ENCODE assay signal across 17 mouse cellular contexts in genomic region chr7:118056300-118056699, GRCm38 (mm10). TPM values are rescaled to one million over a fixed set of nuclear protein-coding genes. Genes with fewer than 3 reads are reported as not detected.
DNase-seq lines count a peak whose midpoint lies in the region; ATAC-seq and TF ChIP-seq lines count a peak whose summit lies in the region.
"Had no signal": no experiment of that assay in that cellular context is flagged by ENCODE, and none has a peak within 500 bp of the region (broad histone marks: within the 10 kb centered on the region; RNA-seq: fewer than 3 reads in every experiment).

No protein-coding gene starts in this region.

- no peak for DNase-seq in forebrain, postnatal 0 days
- DNase-seq in liver, embryonic 14.5 days (ENCODE audit: low read depth in 3 of 3, low spot score in 3 of 3) = no peak
- peak; percentile 44 for DNase-seq in ES-CJ7 (ENCODE audit: low read depth, low spot score)
- no peak for DNase-seq in MN1 (ENCODE audit: low spot score)
- DNase-seq: cerebellum, adult 18-20 months; gastrocnemius, postnatal 36 days; kidney, adult 11 months; spleen, adult 18-20 months had no signal

- no peaks in the 10 kb centered on the region for H3K36me3 ChIP-seq in forebrain, postnatal 0 days (ENCODE audit: insufficient read depth)
- no peaks in the 10 kb centered on the region for H3K36me3 ChIP-seq in forebrain, embryonic 16.5 days (ENCODE audit: control insufficient read depth, insufficient read depth)
- no peaks in the 10 kb centered on the region for H3K36me3 ChIP-seq in liver, embryonic 14.5 days (replicated peaks; ENCODE audit: control insufficient read depth, insufficient read depth, low read depth)
- no peaks in the 10 kb centered on the region for H3K36me3 ChIP-seq in liver, embryonic 12.5 days
- H3K36me3 ChIP-seq: heart, embryonic 12.5 days; limb, embryonic 15.5 days; neural tube, embryonic 12.5 days had no signal

- TF ChIP-seq POLR2A in bone marrow macrophage, adult 2 months (IDR thresholded peaks at IDR 0.05; ENCODE audit: borderline replicate concordance, low read depth, low read length) = no peak

- no peak overlapping the region for H3K4me2 ChIP-seq in forebrain, postnatal 0 days (ENCODE audit: low read depth)
- H3K4me2 ChIP-seq in forebrain, embryonic 16.5 days (ENCODE audit: low read length) = no peak overlapping the region
- no peak overlapping the region for H3K4me2 ChIP-seq in liver, embryonic 14.5 days (ENCODE audit: low read depth)
- no peak overlapping the region for H3K4me2 ChIP-seq in liver, embryonic 12.5 days
- H3K4me2 ChIP-seq: forebrain, embryonic 13.5 days; heart, embryonic 12.5 days; limb, embryonic 15.5 days; neural tube, embryonic 12.5 days had no signal

- H3K27ac ChIP-seq in forebrain, postnatal 0 days (ENCODE audit: low read depth, low read length) = no peak overlapping the region
- H3K27ac ChIP-seq in forebrain, embryonic 16.5 days (ENCODE audit: low read length) = no peak overlapping the region
- H3K27ac ChIP-seq in liver, embryonic 14.5 days = no peak overlapping the region
- H3K27ac ChIP-seq in liver, embryonic 12.5 days = no peak overlapping the region
- no peak overlapping the region for H3K27ac ChIP-seq in bone marrow macrophage, adult 2 months (ENCODE audit: insufficient read depth, low read depth, low read length)
- H3K27ac ChIP-seq: forebrain, embryonic 13.5 days; limb, embryonic 15.5 days; neural tube, embryonic 12.5 days had no signal

- 85% methylated on average over 6 of the region's 6 CpGs for WGBS in forebrain, postnatal 0 days
- WGBS in forebrain, embryonic 16.5 days = 84% methylated on average over 6 of the region's 6 CpGs
- 67% methylated on average over 6 of the region's 6 CpGs for WGBS in liver, embryonic 14.5 days (ENCODE audit: insufficient replicate concordance)
- 62% methylated on average over 6 of the region's 6 CpGs for WGBS in liver, embryonic 12.5 days (ENCODE audit: insufficient replicate concordance)

- 0 out of 2 replicates have a peak, but pooled peaks cover 4% of the 10 kb centered on the region for H3K9me3 ChIP-seq in forebrain, postnatal 0 days (ENCODE audit: low read length)
- H3K9me3 ChIP-seq in forebrain, embryonic 16.5 days (ENCODE audit: control insufficient read depth, low read length) = peaks cover 7% of the 10 kb centered on the region
- no peaks in the 10 kb centered on the region for H3K9me3 ChIP-seq in liver, embryonic 14.5 days (ENCODE audit: control insufficient read depth, low read length)
- peaks cover 11% of the 10 kb centered on the region for H3K9me3 ChIP-seq in liver, embryonic 12.5 days (replicated peaks)
- H3K9me3 ChIP-seq: limb, embryonic 15.5 days had no signal

- H3K9ac ChIP-seq in forebrain, postnatal 0 days = no peak overlapping the region
- no peak overlapping the region for H3K9ac ChIP-seq in forebrain, embryonic 16.5 days (replicated peaks; ENCODE audit: low read depth, low read length)
- no peak overlapping the region for H3K9ac ChIP-seq in liver, embryonic 14.5 days (replicated peaks)
- H3K9ac ChIP-seq in liver, embryonic 12.5 days = no peak overlapping the region
- H3K9ac ChIP-seq: forebrain, embryonic 13.5 days; heart, embryonic 12.5 days; limb, embryonic 15.5 days; neural tube, embryonic 12.5 days had no signal

- TF ChIP-seq EP300 in liver, embryonic 14.5 days (IDR thresholded peaks at IDR 0.05; ENCODE audit: low read depth) = no peak

- H3K27me3 ChIP-seq in forebrain, postnatal 0 days (ENCODE audit: insufficient read depth, low read length) = no peaks in the 10 kb centered on the region
- H3K27me3 ChIP-seq in forebrain, embryonic 16.5 days (replicated peaks; ENCODE audit: control insufficient read depth, insufficient read depth, low read length) = no peaks in the 10 kb centered on the region
- no peaks in the 10 kb centered on the region for H3K27me3 ChIP-seq in liver, embryonic 14.5 days (ENCODE audit: control insufficient read depth, insufficient read depth, low read length)
- H3K27me3 ChIP-seq in liver, embryonic 12.5 days (replicated peaks) = no peaks in the 10 kb centered on the region
- H3K27me3 ChIP-seq: forebrain, embryonic 13.5 days; heart, embryonic 12.5 days; limb, embryonic 15.5 days; neural tube, embryonic 12.5 days had no signal

- H3K4me3 ChIP-seq in forebrain, postnatal 0 days (ENCODE audit: low read depth, low read length) = no peak overlapping the region
- H3K4me3 ChIP-seq in forebrain, embryonic 16.5 days (replicated peaks; ENCODE audit: low read length) = no peak overlapping the region
- H3K4me3 ChIP-seq in liver, embryonic 14.5 days (ENCODE audit: insufficient read depth in 1 of 2, low read depth in 2 of 2, low read length in 2 of 2) = no peak overlapping the region
- no peak overlapping the region for H3K4me3 ChIP-seq in liver, embryonic 12.5 days
- no peak overlapping the region for H3K4me3 ChIP-seq in bone marrow macrophage, adult 2 months (ENCODE audit: insufficient read depth, low read length)
- H3K4me3 ChIP-seq: forebrain, embryonic 13.5 days; heart, embryonic 12.5 days; limb, embryonic 15.5 days; neural tube, embryonic 12.5 days had no signal

- no peaks in the 10 kb centered on the region for H3K4me1 ChIP-seq in forebrain, postnatal 0 days (ENCODE audit: insufficient read depth)
- no peaks in the 10 kb centered on the region for H3K4me1 ChIP-seq in forebrain, embryonic 16.5 days (replicated peaks; ENCODE audit: control insufficient read depth, insufficient read depth, low read length)
- H3K4me1 ChIP-seq in liver, embryonic 14.5 days (replicated peaks; ENCODE audit: control insufficient read depth in 2 of 2, insufficient read depth in 2 of 2, low read length in 1 of 2) = no peaks in the 10 kb centered on the region
- no peaks in the 10 kb centered on the region for H3K4me1 ChIP-seq in liver, embryonic 12.5 days
- no peaks in the 10 kb centered on the region for H3K4me1 ChIP-seq in bone marrow macrophage, adult 2 months (ENCODE audit: control insufficient read depth, insufficient read depth, low read length)
- H3K4me1 ChIP-seq: forebrain, embryonic 13.5 days; heart, embryonic 12.5 days; limb, embryonic 15.5 days; neural tube, embryonic 12.5 days had no signal

- ATAC-seq in forebrain, postnatal 0 days = no peak
- ATAC-seq in forebrain, embryonic 16.5 days = no peak
- ATAC-seq in liver, embryonic 14.5 days (ENCODE audit: insufficient read depth) = no peak
- no peak for ATAC-seq in liver, embryonic 12.5 days
- no peak for ATAC-seq in activated CD4-positive, CD25-positive, alpha-beta regulatory T cell, adult 4 months
- ATAC-seq: forebrain, embryonic 13.5 days; midbrain, embryonic 16.5 days had no signal

- TF ChIP-seq CTCF in forebrain, postnatal 0 days (IDR thresholded peaks at IDR 0.05; ENCODE audit: low read depth) = peak; percentile 51
- TF ChIP-seq CTCF in liver, embryonic 14.5 days (IDR thresholded peaks at IDR 0.05; ENCODE audit: low read depth) = peak; percentile 62
- TF ChIP-seq CTCF in bone marrow macrophage, adult 2 months (IDR thresholded peaks at IDR 0.05; ENCODE audit: low read depth, low read length) = peak; percentile 17; the same call in 1 of the 2 replicates

RNA-seq across cellular contexts. Expression of gene Rps15a, which starts 59.7 kb away (rescaled TPM):
- total RNA-seq in forebrain, postnatal 0 days (2014; rRNA removed) = 192 and 221 TPM in 2 replicates
- 384 and 597 TPM in 2 replicates for polyA plus RNA-seq in forebrain, postnatal 0 days (2015; fragmentation: Nextera tagmentation; extraction: Ambion mirVana)
- 414 and 460 TPM in 2 replicates for polyA plus RNA-seq in forebrain, embryonic 16.5 days (2015; fragmentation: Nextera tagmentation; extraction: Ambion mirVana)
- 496 and 1,501 TPM in 2 replicates for polyA plus RNA-seq in liver, embryonic 14.5 days (2012; rRNA removed)
- 630 and 672 TPM in 2 replicates for polyA plus RNA-seq in liver, embryonic 14.5 days (2014; fragmentation: Nextera tagmentation; extraction: Ambion mirVana)
- polyA plus RNA-seq in liver, embryonic 12.5 days (2016; fragmentation: Nextera tagmentation; extraction: Ambion mirVana) = 565 and 598 TPM in 2 replicates
- polyA plus RNA-seq in bone marrow macrophage, adult 2 months (2012; ENCODE audit: insufficient read depth, insufficient read length, missing spikeins) = 1,086 and 1,198 TPM in 2 replicates
- 1,000 to 10,000 TPM; 1,580 to 2,609 TPM for polyA plus RNA-seq in activated CD4-positive, CD25-positive, alpha-beta regulatory T cell, adult 4 months (2017; shearing (Covaris generic))
